In genomic region chr12:55154559-55155448, GRCm38 (mm10) we compare ENCODE assay signal across 8 mouse cellular contexts. TPM values are rescaled to one million over a fixed set of nuclear protein-coding genes. Genes with fewer than 3 reads are reported as not detected.
DNase-seq lines count a peak whose midpoint lies in the region; ATAC-seq and TF ChIP-seq lines count a peak whose summit lies in the region.
"Not testable (repeated sequence)": the region's sequence is repeated elsewhere in the genome, so short reads cannot be mapped to it uniquely, and the experiment has no call there.

TSS of gene Srp54b (plus strand) at chr12:55155104.

- H3K36me3 ChIP-seq in embryonic facial prominence, embryonic 15.5 days; limb, embryonic 15.5 days; midbrain, embryonic 12.5 days; stomach, postnatal 0 days (ENCODE audit: control insufficient read depth, insufficient read depth, low read length): not testable (repeated sequence)

- H3K4me1 ChIP-seq in embryonic facial prominence, embryonic 15.5 days; limb, embryonic 15.5 days; midbrain, embryonic 12.5 days; stomach, postnatal 0 days (replicated peaks; ENCODE audit: control insufficient read depth, insufficient read depth): not testable (repeated sequence)

- WGBS in embryonic facial prominence, embryonic 15.5 days = no CpG with 5 or more reads among the region's 57 CpGs
- no CpG with 5 or more reads among the region's 57 CpGs for WGBS in limb, embryonic 15.5 days
- no CpG with 5 or more reads among the region's 57 CpGs for WGBS in midbrain, embryonic 12.5 days
- WGBS in stomach, postnatal 0 days = no CpG with 5 or more reads among the region's 57 CpGs

- H3K9ac ChIP-seq in embryonic facial prominence, embryonic 15.5 days; limb, embryonic 15.5 days; midbrain, embryonic 12.5 days (replicated peaks); stomach, postnatal 0 days (ENCODE audit: low read length): not testable (repeated sequence)

- TF ChIP-seq EP300 in stomach, postnatal 0 days (optimal IDR thresholded peaks at IDR 0.05) = not testable (repeated sequence)

- not testable (repeated sequence) for H3K4me2 ChIP-seq in embryonic facial prominence, embryonic 15.5 days (replicated peaks); limb, embryonic 15.5 days; midbrain, embryonic 12.5 days (replicated peaks); stomach, postnatal 0 days (replicated peaks; ENCODE audit: low read depth)

- not testable (repeated sequence) for TF ChIP-seq CTCF in stomach, postnatal 0 days (IDR thresholded peaks at IDR 0.05; ENCODE audit: low read depth)

- H3K4me3 ChIP-seq in embryonic facial prominence, embryonic 15.5 days (replicated peaks) = peak within 1 kb of the TSS; percentile 31
- H3K4me3 ChIP-seq in limb, embryonic 15.5 days = peak within 1 kb of the TSS; percentile 30
- peak within 1 kb of the TSS; percentile 31 for H3K4me3 ChIP-seq in midbrain, embryonic 12.5 days
- not testable (repeated sequence) for H3K4me3 ChIP-seq in stomach, postnatal 0 days (ENCODE audit: low read depth, low read length)

- DNase-seq in adrenal gland, adult 18-20 months (ENCODE audit: low spot score in 2 of 2); gastrocnemius, postnatal 36 days; layer of hippocampus, adult 18-20 months (ENCODE audit: low spot score in 2 of 2); stomach, postnatal 0 days (ENCODE audit: low spot score): not testable (repeated sequence)

- H3K9me3 ChIP-seq in embryonic facial prominence, embryonic 15.5 days (replicated peaks); limb, embryonic 15.5 days; midbrain, embryonic 12.5 days; stomach, postnatal 0 days (ENCODE audit: control insufficient read depth, low read length): not testable (repeated sequence)

- H3K27me3 ChIP-seq in embryonic facial prominence, embryonic 15.5 days; limb, embryonic 15.5 days; midbrain, embryonic 12.5 days; stomach, postnatal 0 days (ENCODE audit: control insufficient read depth, insufficient read depth, low read length): not testable (repeated sequence)

- not testable (repeated sequence) for H3K27ac ChIP-seq in embryonic facial prominence, embryonic 15.5 days (replicated peaks); limb, embryonic 15.5 days; midbrain, embryonic 12.5 days (replicated peaks); stomach, postnatal 0 days (replicated peaks)

- ATAC-seq in embryonic facial prominence, embryonic 15.5 days (ENCODE audit: insufficient number of reproducible peaks, low FRiP score, low TSS enrichment, low read depth) = peak; percentile 97
- peak; percentile 92 to 93 for ATAC-seq in hematopoietic stem cell, adult 5-6 weeks (replicated peaks in 1 of 2; ENCODE audit: insufficient read depth in 1 of 2, low FRiP score in 2 of 2, low TSS enrichment in 1 of 2, low read depth in 1 of 2, poor library complexity in 2 of 2, severe bottlenecking in 2 of 2)
- peak; percentile 97 for ATAC-seq in limb, embryonic 15.5 days (ENCODE audit: insufficient number of reproducible peaks, low FRiP score, low TSS enrichment, low read depth)
- ATAC-seq in midbrain, embryonic 12.5 days (ENCODE audit: low FRiP score, low read depth) = peak; percentile 98
- ATAC-seq in stomach, postnatal 0 days (ENCODE audit: low FRiP score, low TSS enrichment) = peak; percentile 98

- intact Hi-C loops in gastrocnemius, postnatal 36 days (cut with DNase I) = not testable (repeated sequence)

RNA-seq across cellular contexts. Expression of gene Srp54b, which starts in this region (rescaled TPM):
- total RNA-seq in adrenal gland, adult 18-20 months (2021) = 100 to 1,000 TPM in 1 of 2 experiments, 10 to 100 TPM in 1; 65.4 to 130 TPM
- polyA plus RNA-seq in embryonic facial prominence, embryonic 15.5 days (2015; fragmentation: Nextera tagmentation; extraction: Ambion mirVana) = 53.8 and 59.5 TPM in 2 replicates
- total RNA-seq in gastrocnemius, postnatal 36 days (2021) = 10 to 100 TPM; 27.9 to 37.5 TPM
- 35.8 and 71.0 TPM in 2 replicates for total RNA-seq in hematopoietic stem cell, adult 5-6 weeks (2017)
- total RNA-seq in layer of hippocampus, adult 18-20 months (2021) = 10 to 100 TPM; 51.8 to 56.0 TPM
- polyA plus RNA-seq in limb, embryonic 15.5 days (2015; fragmentation: Nextera tagmentation; extraction: Ambion mirVana) = 65.4 and 70.1 TPM in 2 replicates
- polyA plus RNA-seq in midbrain, embryonic 12.5 days (2016; fragmentation: Nextera tagmentation; extraction: Ambion mirVana) = 54.6 and 61.7 TPM in 2 replicates
- 43.6 and 44.8 TPM in 2 replicates for polyA plus RNA-seq in stomach, postnatal 0 days (2015; fragmentation: Nextera tagmentation; extraction: Ambion mirVana)
